In genomic region chr19:3736001-3736400, GRCm38 (mm10) we compare ENCODE assay signal across 18 mouse cellular contexts.
"Had no signal": no experiment of that assay in that cellular context is flagged by ENCODE, and none has a peak within 500 bp of the region (broad histone marks: within the 10 kb centered on the region; RNA-seq: fewer than 3 reads in every experiment).

No protein-coding gene starts in this region.

- H3K27ac ChIP-seq: midbrain, embryonic 10.5 days; midbrain, embryonic 13.5 days; neural tube, embryonic 13.5 days; neural tube, embryonic 15.5 days had no signal

- H3K9me3 ChIP-seq: midbrain, embryonic 10.5 days; midbrain, embryonic 13.5 days; neural tube, embryonic 13.5 days; neural tube, embryonic 15.5 days had no signal

- H3K4me1 ChIP-seq: midbrain, embryonic 10.5 days; midbrain, embryonic 13.5 days; neural tube, embryonic 13.5 days had no signal

- H3K36me3 ChIP-seq: midbrain, embryonic 10.5 days; midbrain, embryonic 13.5 days; neural tube, embryonic 13.5 days; neural tube, embryonic 15.5 days had no signal

- ATAC-seq: midbrain, embryonic 13.5 days; midbrain, embryonic 16.5 days had no signal

- H3K4me3 ChIP-seq: midbrain, embryonic 10.5 days; midbrain, embryonic 13.5 days; myocyte; neural tube, embryonic 13.5 days; neural tube, embryonic 15.5 days had no signal

- H3K27me3 ChIP-seq: midbrain, embryonic 13.5 days; neural tube, embryonic 13.5 days; neural tube, embryonic 15.5 days had no signal

- DNase-seq: lung, adult 18-20 months; lung, embryonic 14.5 days; lung, postnatal 10 days; lung, postnatal 4 days; retina, postnatal 1 day; right cerebral cortex, adult 18-20 months; right cerebral cortex, postnatal 25 days; right cerebral cortex, postnatal 4 days; spleen, adult 18-20 months; thymus, adult 18-20 months; thymus, postnatal 14 days; thymus, postnatal 36 days had no signal

- H3K4me2 ChIP-seq: lung, embryonic 14.5 days; midbrain, embryonic 13.5 days; neural tube, embryonic 13.5 days; neural tube, embryonic 15.5 days had no signal

- H3K9ac ChIP-seq: lung, embryonic 14.5 days; midbrain, embryonic 13.5 days; neural tube, embryonic 13.5 days; neural tube, embryonic 15.5 days had no signal
